Mouse (Mus musculus) embryo, embryonic 10.5 days (tissue): Measurements from ENCODE around the gene Smyd1.
"Not testable (repeated sequence)": the region's sequence is repeated elsewhere in the genome, so short reads cannot be mapped to it uniquely, and the experiment has no call there.

Source experiments
- DNase-seq: peaks from one replicate; pipeline ENCODE4 v3.0.0-alpha.2; 2015; ENCODE audit warnings: low spot score

Smyd1 gene

DNA sequence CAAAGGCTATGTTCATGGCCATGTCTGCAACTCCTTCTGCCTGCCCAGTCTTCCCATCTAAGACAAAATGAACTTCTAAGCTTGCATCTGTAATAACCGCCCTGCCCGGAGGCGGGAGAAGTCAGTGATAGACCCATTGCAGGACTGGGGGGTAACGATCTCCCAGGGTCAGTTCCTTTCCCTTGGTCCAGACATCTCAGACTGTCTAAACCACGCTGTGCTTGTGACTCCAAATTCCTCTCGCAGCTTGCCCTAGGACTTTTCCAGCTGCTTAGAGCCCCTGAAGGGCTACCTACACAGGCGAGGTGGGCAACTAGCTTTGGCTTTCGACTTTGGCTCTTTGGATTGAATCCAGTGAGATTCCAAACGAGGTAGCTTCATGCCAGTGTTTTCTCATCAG, 2.8 kb upstream of the Smyd1 start:
- no peak for DNase-seq

- DNase-seq: no peak
These were observed 473 bp upstream of the Smyd1 start, which contains the start of gene Cd8b1 for GRCm38 (mm10) chr6:71322491-71322921. Gene Cd8b1, plus strand, starts transcription at chr6:71322788.

- no peak for DNase-seq
These were observed 14.5 kb downstream of the Smyd1 start for GRCm38 (mm10) chr6:71307486-71307885.

DNA sequence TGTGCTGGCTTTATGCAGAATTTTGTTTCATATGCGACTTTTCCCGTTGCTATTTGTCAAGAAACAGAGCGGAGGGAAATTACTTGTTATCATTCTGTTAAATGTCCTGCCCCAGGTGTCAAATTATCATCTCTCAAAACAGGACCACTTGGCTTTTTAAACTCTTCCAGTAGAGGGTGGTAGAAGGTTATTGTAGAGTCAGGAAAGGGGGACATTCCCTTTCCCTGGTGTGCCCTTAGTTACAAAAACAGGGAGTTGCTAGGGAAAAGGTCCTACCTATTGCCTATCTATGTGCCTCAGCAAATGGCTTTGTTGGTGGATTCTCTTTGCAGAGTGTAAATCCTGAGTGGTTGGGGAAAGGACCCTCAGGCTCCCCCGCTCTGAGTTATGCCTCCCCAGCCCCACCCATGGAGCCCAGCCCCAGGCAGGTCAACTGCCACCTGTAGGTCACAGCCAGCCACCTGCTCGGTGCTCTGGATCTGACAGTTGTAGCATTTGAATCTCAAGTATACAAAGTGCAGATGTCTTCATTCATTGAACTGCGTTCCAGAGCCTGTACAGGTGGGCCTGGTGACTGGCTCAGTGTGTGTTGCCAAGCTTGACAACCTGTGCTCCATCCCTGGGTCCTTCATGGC, 19.8 kb downstream of the Smyd1 start:
- DNase-seq: peak; percentile 15

GRCm38 (mm10) chr6:71298751-71299150, 23.3 kb downstream of the Smyd1 start:
- DNase-seq: peak; percentile 70

GRCm38 (mm10) chr6:71298051-71298450, 24.0 kb downstream of the Smyd1 start:
- DNase-seq: no peak

DNA sequence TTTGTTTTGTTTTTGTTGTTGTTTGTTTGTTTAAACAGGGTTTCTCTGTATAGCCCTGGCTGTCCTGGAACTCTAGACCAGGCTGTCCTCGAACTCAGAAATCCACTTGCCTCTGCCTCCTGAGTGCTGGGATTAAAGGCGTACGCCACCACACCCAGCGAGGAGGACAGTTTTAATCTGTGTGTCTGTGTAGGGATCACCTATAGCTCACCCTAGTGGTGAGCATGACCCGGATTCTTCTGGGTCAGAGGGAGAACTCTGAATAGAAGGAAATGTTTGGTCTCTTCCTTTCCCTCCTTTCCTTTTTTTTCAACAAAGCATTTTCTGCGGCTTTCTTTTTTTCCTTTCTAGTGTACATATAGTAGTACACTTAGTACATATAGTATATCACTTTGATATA, 26.7 kb downstream of the Smyd1 start:
- no peak for DNase-seq

GRCm38 (mm10) chr6:71293509-71293908, 28.5 kb downstream of the Smyd1 start:
- no peak for DNase-seq

GRCm38 (mm10) chr6:71279418-71279817, 42.6 kb downstream of the Smyd1 start:
- DNase-seq: no peak

DNA sequence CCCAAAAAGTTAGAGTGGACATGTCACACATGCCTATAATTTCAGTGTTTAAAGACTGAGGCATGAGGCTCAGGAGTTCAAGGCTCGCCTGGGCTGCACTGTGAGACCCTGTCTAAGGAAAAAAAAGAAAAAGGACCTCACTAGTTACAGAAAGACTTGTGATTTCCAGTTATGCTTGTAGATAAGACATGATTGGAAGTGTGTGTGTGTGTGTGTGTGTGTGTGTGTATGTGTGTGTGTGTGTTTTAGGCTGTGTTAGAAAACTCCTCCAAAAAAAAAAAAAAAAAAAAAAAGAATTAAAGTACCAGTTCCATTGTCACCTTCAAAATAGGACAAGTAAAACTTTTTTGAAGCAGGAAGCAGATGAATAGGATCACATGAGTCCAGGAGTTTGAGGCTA, 47.4 kb downstream of the Smyd1 start:
- DNase-seq: no peak

GRCm38 (mm10) chr6:71273715-71274114, 48.3 kb downstream of the Smyd1 start:
- DNase-seq: no peak

- DNase-seq: peak; percentile 50
These were observed 49.7 kb downstream of the Smyd1 start for GRCm38 (mm10) chr6:71272316-71272741.

DNA sequence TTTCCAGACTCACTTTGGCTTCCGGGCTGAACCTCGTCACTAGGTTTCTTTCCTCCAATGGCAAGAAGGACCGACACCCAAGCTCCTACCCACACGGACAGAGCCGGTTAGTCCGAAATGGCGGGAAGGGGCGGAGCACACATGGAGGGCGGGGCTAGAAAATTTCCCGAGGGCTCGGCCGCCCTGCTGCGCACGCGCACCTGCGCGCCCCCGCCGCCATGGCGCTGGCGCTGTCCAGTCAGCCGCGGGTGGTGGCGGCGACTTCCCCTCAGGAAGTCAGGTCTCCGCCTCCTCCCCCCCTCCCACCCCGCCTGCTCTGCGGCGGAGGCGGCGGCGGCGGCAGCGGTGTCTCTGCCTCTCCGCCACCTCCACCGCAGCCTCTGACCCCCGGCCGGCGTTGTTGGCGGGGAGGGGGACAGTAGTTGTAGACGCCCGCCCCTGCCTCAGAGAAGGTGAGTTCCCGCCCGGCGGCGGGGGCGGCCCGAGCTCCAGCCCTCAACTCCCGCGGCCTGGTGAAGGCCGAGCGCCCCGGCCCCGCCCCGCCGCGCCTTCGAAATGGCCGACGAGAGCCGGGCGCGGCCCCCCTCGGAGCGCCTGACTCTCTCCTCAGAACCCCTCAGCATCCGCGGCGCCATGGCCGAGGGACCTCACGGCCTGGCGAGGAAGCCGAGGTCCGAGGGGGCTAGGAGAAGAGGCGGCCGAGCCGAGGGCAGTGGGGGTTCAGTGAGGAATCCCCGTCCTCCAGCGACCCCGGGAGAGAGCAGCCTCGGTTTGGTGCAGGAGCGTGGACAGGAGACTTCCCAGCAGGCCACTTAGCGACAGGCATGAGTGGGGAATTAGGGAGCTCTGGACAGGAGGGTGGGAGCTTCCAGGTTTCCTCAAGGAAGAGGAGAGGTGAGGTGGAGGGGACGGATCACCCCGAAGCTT, 50.4 kb downstream of the Smyd1 start, which contains the start of gene Krcc1:
TSS of gene Krcc1 (plus strand) at position 289 of the 927 bp plus-strand sequence.
- DNase-seq: peak; percentile 98

GRCm38 (mm10) chr6:71271057-71271388, 51.0 kb downstream of the Smyd1 start:
- no peak for DNase-seq

DNA sequence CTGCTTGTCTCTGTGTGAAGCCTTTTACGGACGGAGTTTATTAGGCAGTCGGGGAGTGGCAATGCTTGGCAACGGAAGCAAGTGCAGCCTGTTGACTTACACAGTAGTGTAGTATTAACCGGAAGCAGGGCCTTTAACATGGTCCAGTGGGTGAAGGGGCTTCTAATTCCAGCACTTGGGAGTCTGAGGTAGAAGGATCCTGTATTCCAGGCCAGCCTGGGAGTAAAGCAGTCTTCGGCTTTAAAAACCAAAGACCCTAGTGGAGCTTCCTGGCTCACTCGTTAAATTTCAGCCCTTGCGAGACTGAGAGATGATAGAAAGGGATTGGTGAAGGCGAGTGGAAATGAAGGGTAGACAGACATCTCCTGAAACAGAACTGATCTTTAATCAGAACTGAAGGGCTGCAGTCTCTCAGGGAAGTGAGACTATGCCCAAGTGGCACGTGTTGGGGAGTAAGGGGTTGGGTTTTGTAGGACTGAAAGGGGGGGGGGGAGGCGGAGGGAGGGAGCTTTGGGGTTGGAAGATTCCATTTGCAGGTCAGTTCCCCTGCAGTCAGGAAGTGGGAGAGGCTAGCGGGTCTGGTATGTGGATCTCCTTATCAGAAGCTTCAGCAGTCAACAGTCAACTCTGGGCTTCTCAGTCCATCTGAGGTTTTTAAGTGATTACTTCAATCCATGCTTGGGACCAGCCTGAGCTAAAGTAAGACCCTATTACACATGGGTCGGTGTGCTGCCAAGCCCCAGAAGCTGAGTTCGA, 51.6 kb downstream of the Smyd1 start:
- peak; percentile 77 for DNase-seq

- not testable (repeated sequence) for DNase-seq
These were observed 52.4 kb downstream of the Smyd1 start for GRCm38 (mm10) chr6:71269686-71270050.

DNA sequence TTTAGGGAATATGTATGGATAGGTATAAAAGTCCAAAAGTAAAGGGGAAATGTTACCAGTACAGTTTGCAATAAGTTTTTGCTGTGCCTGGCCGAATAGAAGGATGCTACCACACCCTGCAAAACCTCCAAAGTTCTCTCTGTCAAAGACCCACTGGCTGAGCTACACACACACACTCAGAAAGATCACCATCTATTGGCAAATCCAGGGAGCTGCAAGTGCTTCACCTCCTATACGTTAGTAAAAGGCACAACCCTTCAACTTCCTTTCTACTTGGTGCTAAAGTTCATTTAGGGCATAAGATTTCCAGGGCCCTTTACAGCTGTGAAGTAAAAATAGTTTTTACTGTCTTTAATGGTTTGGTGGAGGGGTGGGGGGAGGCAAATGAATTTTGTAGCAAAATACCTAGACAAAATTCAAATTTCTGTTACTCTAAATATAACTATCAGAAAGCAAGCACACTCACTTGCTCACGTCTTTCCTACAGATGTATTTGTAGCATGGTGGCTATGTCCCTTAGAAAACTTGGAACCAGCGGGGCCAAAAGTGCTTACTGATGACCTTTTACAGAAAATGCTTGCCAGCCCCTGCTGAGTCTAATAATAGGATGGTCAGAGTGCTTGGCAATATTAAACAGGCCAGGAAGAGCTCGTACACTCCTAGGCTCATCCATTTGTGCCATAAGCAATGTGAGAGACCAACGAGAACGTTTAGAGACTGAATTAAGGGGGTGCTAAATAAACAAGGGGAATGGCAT, 52.9 kb downstream of the Smyd1 start:
- peak; percentile 49 for DNase-seq

GRCm38 (mm10) chr6:71267603-71268002, 54.4 kb downstream of the Smyd1 start:
- DNase-seq: not testable (repeated sequence)

DNA sequence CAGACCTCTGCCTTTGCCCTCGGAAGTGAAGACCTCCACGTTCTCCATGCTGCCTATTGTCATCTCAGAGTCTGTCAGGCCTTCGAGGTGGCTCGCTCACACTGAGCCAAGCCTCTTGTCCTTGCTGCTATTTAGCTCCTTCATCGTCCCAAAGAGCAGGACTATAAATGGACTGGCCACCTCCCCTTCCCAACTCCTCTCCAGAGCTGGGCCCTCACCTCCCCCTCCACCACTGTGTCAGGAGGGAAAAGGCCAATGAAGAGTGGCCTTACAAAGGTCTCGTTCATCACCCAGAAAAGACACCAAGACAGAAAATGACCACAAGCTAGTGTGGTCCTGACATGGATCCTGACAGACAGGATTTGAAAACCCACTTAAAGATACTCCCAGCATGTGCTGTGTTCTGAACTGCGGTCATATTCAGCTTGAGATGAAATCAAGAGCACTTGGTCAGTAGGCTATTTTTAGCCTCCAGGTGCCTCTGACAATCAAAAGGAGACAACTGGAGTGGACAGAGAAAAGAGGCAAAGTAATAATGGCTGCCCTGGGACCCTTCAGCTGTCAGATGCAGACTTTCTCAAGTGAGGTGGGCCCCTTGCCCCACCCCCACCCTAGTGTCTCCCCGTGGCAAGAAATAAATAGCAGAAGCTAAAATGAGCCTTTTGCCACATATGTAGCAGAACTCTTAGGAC, 59.7 kb downstream of the Smyd1 start:
- DNase-seq: no peak

DNA sequence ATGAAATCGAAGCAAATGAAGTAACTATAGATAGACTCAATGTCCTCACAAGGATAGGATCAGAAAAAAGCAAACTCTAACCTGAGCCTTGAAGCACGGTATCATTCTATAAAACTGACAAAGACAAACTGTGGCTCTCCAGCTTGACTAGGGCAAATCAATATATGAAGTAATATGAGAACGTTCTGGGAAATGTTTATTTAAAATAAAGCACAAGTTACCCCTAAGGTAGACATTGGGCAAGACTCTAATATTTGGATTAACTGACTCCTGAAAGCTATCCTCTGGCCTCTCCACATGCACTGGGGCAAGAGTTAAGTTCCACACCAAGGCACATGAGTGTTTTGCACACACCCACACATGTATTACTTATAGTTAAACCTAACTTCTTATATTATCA, 61.0 kb downstream of the Smyd1 start:
- DNase-seq: no peak

- no peak for DNase-seq
These were observed 61.9 kb downstream of the Smyd1 start for GRCm38 (mm10) chr6:71260051-71260640.
